Mouse (Mus musculus) bone marrow macrophage, adult 2 months (primary cell): ENCODE results near the gene Klk4.

Source experiments
- CTCF ChIP-seq: IDR thresholded peaks from 2 replicates; pipeline ENCODE4 v1.5.1; 2012; ENCODE audit warnings: low read depth, mild to moderate bottlenecking, low read length, moderate library complexity
- POLR2A ChIP-seq: IDR thresholded peaks from 2 replicates; pipeline ENCODE4 v1.6.1; 2012; ENCODE audit warnings: mild to moderate bottlenecking, low read depth, low read length, borderline replicate concordance

GRCm38 (mm10) chr7:43934747-43935146 lies 53.8 kb downstream of the Klk4 start:
- no peak for TF ChIP-seq CTCF
- TF ChIP-seq POLR2A = no peak
